Mouse (Mus musculus) ES-E14 (cell line): ENCODE results near the gene Pigs.

ENCODE experiments used
- CHD2 ChIP-seq: IDR thresholded peaks from 2 replicates; pipeline ENCODE4 v1.6.1; 2014; ENCODE audit warnings: mild to moderate bottlenecking, low read depth, low read length, inconsistent platforms
- HCFC1 ChIP-seq: IDR thresholded peaks from 2 replicates; pipeline ENCODE4 v1.6.1; 2012; ENCODE audit warnings: low read length, inconsistent platforms, borderline replicate concordance; ENCODE audit not compliant: insufficient read depth
- MAFK ChIP-seq: IDR thresholded peaks from 2 replicates; pipeline ENCODE4 v1.6.1; 2014; ENCODE audit warnings: mild to moderate bottlenecking, low read depth, low read length, inconsistent platforms; ENCODE audit not compliant: insufficient read depth
- ZNF384 ChIP-seq: IDR thresholded peaks from 2 replicates; pipeline ENCODE4 v1.6.1; 2012; ENCODE audit warnings: low read depth, low read length, inconsistent platforms

GRCm38 (mm10) chr11:78343381-78344327 lies 15.4 kb downstream of the Pigs start, which contains the start of gene Unc119:
- no peak for TF ChIP-seq MAFK
- no peak for TF ChIP-seq HCFC1
- TF ChIP-seq CHD2: no peak
- no peak for TF ChIP-seq ZNF384
